Mouse (Mus musculus) hindbrain, embryonic 14.5 days (tissue): ENCODE measurements at regions not wholly inside any gene's neighbourhood (a gene's known extent, or its start where the extent isn't known, plus 50 kb on each side); places are given as distances from the start of the nearest gene placed in this dataset.

Experiments used
- ATAC-seq: fragments of 200-750 bp; cut with Nextera tagmentation; 2 replicates; pipeline ENCODE4 v1.8.0; 2017; ENCODE audit warnings: moderate number of reproducible peaks, mild to moderate bottlenecking, moderate TSS enrichment, moderate library complexity; ENCODE audit not compliant: low FRiP score
- DNase-seq: peaks from one replicate; pipeline ENCODE4 v3.0.0-alpha.2; 2015; ENCODE audit warnings: low spot score
- H3K27ac ChIP-seq: fragments of 300-500 bp; sonication (generic); 2 replicates; pipeline ENCODE4 v1.5.1; 2014; ENCODE audit warnings: mild to moderate bottlenecking, moderate library complexity
- H3K27me3 ChIP-seq: fragments of 300-500 bp; sonication (generic); 2 replicates; pipeline ENCODE4 v1.6.1; 2014; ENCODE audit warnings: mild to moderate bottlenecking, low read length, mixed read lengths; ENCODE audit not compliant: control insufficient read depth, insufficient read depth
- H3K36me3 ChIP-seq: fragments of 300-500 bp; sonication (generic); replicated peaks from 2 replicates; pipeline ENCODE4 v1.6.1; 2014; ENCODE audit not compliant: control insufficient read depth, insufficient read depth
- H3K4me1 ChIP-seq: fragments of 300-500 bp; sonication (generic); replicated peaks from 2 replicates; pipeline ENCODE4 v1.6.1; 2014; ENCODE audit warnings: antibody characterized with exemption, low read length, mixed read lengths; ENCODE audit not compliant: control insufficient read depth, insufficient read depth
- H3K4me2 ChIP-seq: fragments of 300-500 bp; sonication (generic); replicated peaks from 2 replicates; pipeline ENCODE4 v1.6.1; 2014; ENCODE audit warnings: mild to moderate bottlenecking, moderate library complexity
- H3K4me3 ChIP-seq: fragments of 300-500 bp; sonication (generic); replicated peaks from 2 replicates; pipeline ENCODE4 v1.5.1; 2014; ENCODE audit warnings: mild to moderate bottlenecking, low read length
- H3K9ac ChIP-seq: fragments of 300-500 bp; sonication (generic); 2 replicates; pipeline ENCODE4 v1.6.1; 2014
- H3K9me3 ChIP-seq: fragments of 300-500 bp; sonication (generic); 2 replicates; pipeline ENCODE4 v1.6.1; 2016; ENCODE audit warnings: low read length; ENCODE audit not compliant: control insufficient read depth
- WGBS: fragments of 180-500 bp; shearing (Covaris S2); extraction: QIAGEN DNeasy Blood & Tissue Kit; methylation state at CpG from one replicate; pipeline ENCODE4 v1.1.7; 2014; 5-methylcytosine and 5-hydroxymethylcytosine counted together

- H3K36me3 ChIP-seq = no peaks in the 10 kb centered on the region
- no peak overlapping the region for H3K4me3 ChIP-seq
Observed at GRCm38 (mm10) chr10:96391748-96392147, 225.1 kb upstream of the Btg1 start.

GRCm38 (mm10) chr10:96392836-96393235, 224.0 kb upstream of the Btg1 start:
- Histone ChIP-seq H3K4me2 (no peak overlapping the region), H3K36me3 (no peaks in the 10 kb centered on the region), H3K27me3 (no peaks in the 10 kb centered on the region), H3K9me3 (no peaks in the 10 kb centered on the region), H3K27ac (no peak overlapping the region), H3K4me1 (no peaks in the 10 kb centered on the region), H3K4me3 (no peak overlapping the region), H3K9ac (no peak overlapping the region)
- DNase-seq (no peak), ATAC-seq (no peak)
- 80% methylated on average over 1 of the region's 1 CpGs for WGBS

More at GRCm38 (mm10) chr10:96391748-96392147, 225.1 kb upstream of the Btg1 start:
- Histone ChIP-seq H3K4me1 (no peaks in the 10 kb centered on the region), H3K9me3 (no peaks in the 10 kb centered on the region), H3K27ac (no peak overlapping the region), H3K27me3 (no peaks in the 10 kb centered on the region), H3K9ac (no peak overlapping the region), H3K4me2 (no peak overlapping the region)
- ATAC-seq (no peak), DNase-seq (no peak)
- 59% methylated on average over 3 of the region's 3 CpGs for WGBS

- ATAC-seq (no peak), DNase-seq (no peak)
- Histone ChIP-seq H3K27ac (no peak overlapping the region), H3K9me3 (no peaks in the 10 kb centered on the region), H3K4me3 (no peak overlapping the region), H3K4me1 (no peaks in the 10 kb centered on the region), H3K4me2 (no peak overlapping the region), H3K36me3 (no peaks in the 10 kb centered on the region), H3K27me3 (no peaks in the 10 kb centered on the region), H3K9ac (no peak overlapping the region)
- 94% methylated on average over 3 of the region's 3 CpGs for WGBS
Observed at GRCm38 (mm10) chr10:96394210-96394609, 222.6 kb upstream of the Btg1 start.

- WGBS = 84% methylated on average over 3 of the region's 3 CpGs
- Histone ChIP-seq H3K4me1 (no peaks in the 10 kb centered on the region), H3K36me3 (no peaks in the 10 kb centered on the region), H3K4me3 (no peak overlapping the region), H3K27me3 (no peaks in the 10 kb centered on the region), H3K4me2 (no peak overlapping the region), H3K9ac (no peak overlapping the region), H3K9me3 (no peaks in the 10 kb centered on the region), H3K27ac (no peak overlapping the region)
- DNase-seq (no peak), ATAC-seq (no peak)
Observed at GRCm38 (mm10) chr10:96395017-96395416, 221.8 kb upstream of the Btg1 start.

GRCm38 (mm10) chr10:96397931-96398561, 218.8 kb upstream of the Btg1 start:
- H3K36me3 ChIP-seq = no peaks in the 10 kb centered on the region
- no peak overlapping the region for H3K4me2 ChIP-seq
- no peaks in the 10 kb centered on the region for H3K4me1 ChIP-seq
- no peaks in the 10 kb centered on the region for H3K27me3 ChIP-seq
- H3K9ac ChIP-seq = no peak overlapping the region
- H3K27ac ChIP-seq = no peak overlapping the region
- ATAC-seq (peak; percentile 55; the same call in 1 of the 2 replicates), DNase-seq (peak; percentile 31)
- no peaks in the 10 kb centered on the region for H3K9me3 ChIP-seq
- 49% methylated on average over 13 of the region's 13 CpGs for WGBS
- no peak overlapping the region for H3K4me3 ChIP-seq

GRCm38 (mm10) chr10:96398562-96399288, 218.1 kb upstream of the Btg1 start:
- H3K27me3 ChIP-seq = no peaks in the 10 kb centered on the region
- no peak overlapping the region for H3K4me2 ChIP-seq
- H3K9ac ChIP-seq = no peak overlapping the region
- DNase-seq = no peak
- no peak for ATAC-seq
- WGBS = 76% methylated on average over 9 of the region's 9 CpGs
- no peak overlapping the region for H3K4me3 ChIP-seq
- no peaks in the 10 kb centered on the region for H3K36me3 ChIP-seq
- no peaks in the 10 kb centered on the region for H3K4me1 ChIP-seq
- H3K27ac ChIP-seq = no peak overlapping the region
- no peaks in the 10 kb centered on the region for H3K9me3 ChIP-seq

- H3K4me2 ChIP-seq = no peak overlapping the region
- no peaks in the 10 kb centered on the region for H3K27me3 ChIP-seq
- H3K36me3 ChIP-seq = no peaks in the 10 kb centered on the region
- ATAC-seq (peak; percentile 63; the same call in 1 of the 2 replicates), DNase-seq (no peak)
- H3K4me3 ChIP-seq = no peak overlapping the region
- H3K4me1 ChIP-seq = no peaks in the 10 kb centered on the region
- WGBS = 40% methylated on average over 8 of the region's 8 CpGs
- H3K27ac ChIP-seq = no peak overlapping the region
- H3K9ac ChIP-seq = no peak overlapping the region
- H3K9me3 ChIP-seq = no peaks in the 10 kb centered on the region
Observed at GRCm38 (mm10) chr10:96399636-96400400, 217.0 kb upstream of the Btg1 start.

- Histone ChIP-seq H3K9me3 (no peaks in the 10 kb centered on the region), H3K4me3 (no peak overlapping the region), H3K9ac (no peak overlapping the region), H3K4me2 (no peak overlapping the region), H3K27ac (no peak overlapping the region), H3K36me3 (no peaks in the 10 kb centered on the region), H3K4me1 (no peaks in the 10 kb centered on the region), H3K27me3 (no peaks in the 10 kb centered on the region)
- WGBS = 88% methylated on average over 6 of the region's 6 CpGs
- ATAC-seq = no peak
- no peak for DNase-seq
Observed at GRCm38 (mm10) chr10:96400793-96401192, 216.0 kb upstream of the Btg1 start.

GRCm38 (mm10) chr10:96406306-96406705, 210.5 kb upstream of the Btg1 start:
- H3K9me3 ChIP-seq = no peaks in the 10 kb centered on the region
- H3K4me3 ChIP-seq = no peak overlapping the region
- ATAC-seq (no peak), DNase-seq (no peak)
- H3K36me3 ChIP-seq = no peaks in the 10 kb centered on the region
- no peak overlapping the region for H3K4me2 ChIP-seq
- no peak overlapping the region for H3K9ac ChIP-seq
- no peaks in the 10 kb centered on the region for H3K27me3 ChIP-seq
- WGBS = 48% methylated on average over 5 of the region's 5 CpGs
- H3K27ac ChIP-seq = no peak overlapping the region
- H3K4me1 ChIP-seq = no peaks in the 10 kb centered on the region
